Mouse (Mus musculus) C2C12 (cell line): ENCODE measurements around the gene Cebpb.

ENCODE experiments used
- CEBPB ChIP-seq: IDR thresholded peaks from one replicate; pipeline ENCODE4 v1.6.1; 2011; ENCODE audit warnings: low read depth, mild to moderate bottlenecking, control low read depth, moderate library complexity
- CTCF ChIP-seq: IDR thresholded peaks from one replicate; pipeline ENCODE4 v1.5.1; 2011; ENCODE audit not compliant: control insufficient read depth, insufficient read depth, insufficient read length
- MAX ChIP-seq: IDR thresholded peaks from one replicate; pipeline ENCODE4 v1.6.1; 2011; ENCODE audit warnings: mild to moderate bottlenecking, control low read depth
- USF1 ChIP-seq: IDR thresholded peaks from one replicate; pipeline ENCODE4 v1.6.1; 2011; ENCODE audit warnings: low read depth, mild to moderate bottlenecking, control low read depth, moderate library complexity

GRCm38 (mm10) chr2:167690962-167691311 lies 2.2 kb downstream of the Cebpb start:
- no peak for TF ChIP-seq USF1
- TF ChIP-seq CTCF: no peak
- TF ChIP-seq CEBPB: no peak
- TF ChIP-seq MAX: no peak
